Mouse (Mus musculus) midbrain, embryonic 10.5 days (tissue): ENCODE measurements around the gene Rhno1. TPM values are rescaled to one million over a fixed set of nuclear protein-coding genes. Genes with fewer than 3 reads are reported as not detected.

Experiments used
- polyA plus RNA-seq: library from polyadenylated mRNA; unstranded; fragments of >200 nt; fragmentation: Nextera tagmentation; extraction: Ambion mirVana; gene quantifications from 2 replicates; pipeline ENCODE4 v1.2.1, GENCODE M21; 2016

Gene Rhno1
- polyA plus RNA-seq, 1 experiment from 2014 or later: 185 TPM

Other genes starting within 250 kb of the Rhno1 start
- 48.0 and 52.6 TPM in 2 replicates for gene Tspan9, start 219.3 kb downstream of the Rhno1 start, polyA plus RNA-seq
- 1.7 TPM in 2 replicates for gene Tead4, start 62.1 kb downstream of the Rhno1 start, polyA plus RNA-seq
- gene Tulp3, start 7.1 kb downstream of the Rhno1 start, polyA plus RNA-seq: 21.7 and 22.5 TPM in 2 replicates
- 66.0 and 72.7 TPM in 2 replicates for gene Foxm1, start 56 bp upstream of the Rhno1 start, polyA plus RNA-seq
- 0.56 and 0.66 TPM in 2 replicates for gene Tex52, start 12.5 kb upstream of the Rhno1 start, polyA plus RNA-seq
- gene Gm44596, start 12.6 kb upstream of the Rhno1 start, polyA plus RNA-seq: not detected in 2 replicates
- 2.5 and 3.5 TPM in 2 replicates for gene Nrip2, start 36.4 kb upstream of the Rhno1 start, polyA plus RNA-seq
- gene Itfg2, start 62.0 kb upstream of the Rhno1 start, polyA plus RNA-seq: 41.6 and 42.8 TPM in 2 replicates
- 652 and 727 TPM in 2 replicates for gene Fkbp4, start 75.8 kb upstream of the Rhno1 start, polyA plus RNA-seq
- gene Pzp, start 163.8 kb upstream of the Rhno1 start, polyA plus RNA-seq: not detected in 2 replicates
- not detected in 2 replicates for gene A2ml1, start 218.7 kb upstream of the Rhno1 start, polyA plus RNA-seq